8 mouse cellular contexts compared by ENCODE assay signal in the genomic region with DNA sequence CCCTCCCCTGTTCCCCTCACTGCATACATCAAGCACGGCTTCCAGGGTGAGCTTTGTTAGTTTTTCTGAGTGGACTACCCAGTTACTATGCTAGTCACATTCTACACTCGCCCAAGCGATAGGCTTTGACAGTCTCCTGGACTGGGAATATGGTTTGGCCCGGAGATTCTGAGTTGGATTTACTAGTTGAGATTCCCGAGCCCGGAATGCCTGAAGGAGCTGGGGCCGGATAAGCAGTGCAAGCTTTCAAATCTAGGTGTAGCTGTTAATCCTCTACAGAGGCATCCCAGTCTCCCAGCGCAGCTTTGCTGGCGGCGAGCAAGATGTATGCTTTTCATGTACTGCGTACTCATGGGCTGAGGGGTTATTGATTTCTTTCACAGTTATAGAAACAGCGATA. TPM values are rescaled to one million over a fixed set of nuclear protein-coding genes. Genes with fewer than 3 reads are reported as not detected.
DNase-seq lines count a peak whose midpoint lies in the region; ATAC-seq lines count a peak whose summit lies in the region.

No protein-coding gene starts in this region.

- H3K36me3 ChIP-seq in kidney, embryonic 15.5 days, result no peaks in the 10 kb centered on the region
- H3K36me3 ChIP-seq in limb, embryonic 11.5 days (ENCODE audit: control insufficient read depth, insufficient read depth, low read length), result no peaks in the 10 kb centered on the region
- H3K36me3 ChIP-seq in midbrain, embryonic 14.5 days (ENCODE audit: control insufficient read depth, insufficient read depth, low read length), result no peaks in the 10 kb centered on the region

- WGBS in kidney, embryonic 15.5 days, result under 1% methylated on average over 12 of the region's 12 CpGs
- WGBS in limb, embryonic 11.5 days, result under 1% methylated on average over 12 of the region's 12 CpGs
- WGBS in midbrain, embryonic 14.5 days, result under 1% methylated on average over 12 of the region's 12 CpGs

- ATAC-seq in kidney, embryonic 15.5 days (replicated peaks; ENCODE audit: low FRiP score), result peak; percentile 43; the same call in 1 of the 2 replicates
- ATAC-seq in limb, embryonic 11.5 days (ENCODE audit: insufficient number of reproducible peaks, low FRiP score, low TSS enrichment, low read depth), result no peak
- peak; percentile 40 for ATAC-seq in midbrain, embryonic 14.5 days (ENCODE audit: low FRiP score, low TSS enrichment)
- ATAC-seq in erythroid progenitor cell, adult 5-6 weeks (replicated peaks; ENCODE audit: low FRiP score, poor library complexity, severe bottlenecking), result no peak

- peak overlapping the region; percentile 62 for H3K4me3 ChIP-seq in kidney, embryonic 15.5 days (replicated peaks)
- H3K4me3 ChIP-seq in limb, embryonic 11.5 days (ENCODE audit: low read depth, low read length), result peak overlapping the region; percentile 49
- H3K4me3 ChIP-seq in midbrain, embryonic 14.5 days (replicated peaks; ENCODE audit: low read depth, low read length), result peak overlapping the region; percentile 70

- peak overlapping the region; percentile 73; the same call in 1 of the 2 replicates for H3K27ac ChIP-seq in kidney, embryonic 15.5 days
- peak overlapping the region; percentile 24 for H3K27ac ChIP-seq in limb, embryonic 11.5 days (replicated peaks; ENCODE audit: low read depth, low read length)
- H3K27ac ChIP-seq in midbrain, embryonic 14.5 days (replicated peaks; ENCODE audit: low read depth, low read length), result peak overlapping the region; percentile 88

- DNase-seq in adipocyte (ENCODE audit: low spot score), result peak; percentile 43
- DNase-seq in cerebellum, adult 8-10 months, result peak; percentile 67
- peak; percentile 28 to 57 for DNase-seq in frontal cortex, postnatal 10 days (ENCODE audit: low spot score in 2 of 2)
- DNase-seq in limb, embryonic 11.5 days (ENCODE audit: low spot score), result peak; percentile 75
- DNase-seq in midbrain, embryonic 14.5 days, result peak; percentile 85
- peak; percentile 44 for DNase-seq in testis, postnatal 10 days (ENCODE audit: low spot score)

- no peaks in the 10 kb centered on the region for H3K27me3 ChIP-seq in kidney, embryonic 15.5 days
- H3K27me3 ChIP-seq in limb, embryonic 11.5 days (ENCODE audit: control insufficient read depth, insufficient read depth, low read length), result no peaks in the 10 kb centered on the region
- H3K27me3 ChIP-seq in midbrain, embryonic 14.5 days (ENCODE audit: control insufficient read depth, insufficient read depth, low read length), result no peaks in the 10 kb centered on the region

- peaks cover 13% of the 10 kb centered on the region; the same call in 1 of the 2 replicates for H3K4me1 ChIP-seq in kidney, embryonic 15.5 days
- peaks cover 9% of the 10 kb centered on the region for H3K4me1 ChIP-seq in limb, embryonic 11.5 days (ENCODE audit: control insufficient read depth, insufficient read depth, low read length)
- peaks cover 17% of the 10 kb centered on the region for H3K4me1 ChIP-seq in midbrain, embryonic 14.5 days (ENCODE audit: control insufficient read depth, insufficient read depth, low read length)

- H3K4me2 ChIP-seq in kidney, embryonic 15.5 days, result peak overlapping the region; percentile 69
- peak overlapping the region; percentile 54 for H3K4me2 ChIP-seq in limb, embryonic 11.5 days (ENCODE audit: low read depth, severe bottlenecking)
- H3K4me2 ChIP-seq in midbrain, embryonic 14.5 days (ENCODE audit: low read length), result peak overlapping the region; percentile 55

- H3K9me3 ChIP-seq in kidney, embryonic 15.5 days (replicated peaks), result no peaks in the 10 kb centered on the region
- no peaks in the 10 kb centered on the region for H3K9me3 ChIP-seq in limb, embryonic 11.5 days (ENCODE audit: control insufficient read depth, low read length)
- no peaks in the 10 kb centered on the region for H3K9me3 ChIP-seq in midbrain, embryonic 14.5 days (ENCODE audit: control insufficient read depth, low read length)

- H3K9ac ChIP-seq in kidney, embryonic 15.5 days, result peak overlapping the region; percentile 63
- H3K9ac ChIP-seq in limb, embryonic 11.5 days (ENCODE audit: low read length), result peak overlapping the region; percentile 58
- H3K9ac ChIP-seq in midbrain, embryonic 14.5 days (replicated peaks; ENCODE audit: low read length), result peak overlapping the region; percentile 78

RNA-seq across cellular contexts. Expression of a gene that starts 0.8 kb away (rescaled TPM):
- 22.2 and 25.4 TPM in 2 replicates for polyA plus RNA-seq in kidney, embryonic 15.5 days (2015; fragmentation: Nextera tagmentation; extraction: Ambion mirVana)
- polyA plus RNA-seq in limb, embryonic 11.5 days (2014; fragmentation: Nextera tagmentation; extraction: Ambion mirVana), result 72.8 and 74.9 TPM in 2 replicates
- polyA plus RNA-seq in midbrain, embryonic 14.5 days (2014; fragmentation: Nextera tagmentation; extraction: Ambion mirVana), result 39.5 and 62.5 TPM in 2 replicates
- total RNA-seq in erythroid progenitor cell, adult 5-6 weeks (2015; ENCODE audit: low replicate concordance), result not detected in 2 replicates
- not detected in 2 replicates for total RNA-seq in erythroid progenitor cell, adult 5-6 weeks (2017; ENCODE audit: low replicate concordance)

Comparison
In these comparisons a context has a peak if more than half of its experiments do, and no peak if none do; other contexts are left out.
1. ATAC-seq: peak in kidney, embryonic 15.5 days (single experiment) and midbrain, embryonic 14.5 days (single experiment); none in limb, embryonic 11.5 days (single experiment) and erythroid progenitor cell, adult 5-6 weeks (single experiment).
2. H3K27ac ChIP-seq: peak in every context shown above with its lines; median percentile 88 in midbrain, embryonic 14.5 days; 73 in kidney, embryonic 15.5 days; 24 in limb, embryonic 11.5 days.
3. Peak in every context shown above with its lines, with median percentiles within 50 percentile points of each other: DNase-seq, H3K4me2 ChIP-seq, H3K4me3 ChIP-seq and H3K9ac ChIP-seq.